Mouse (Mus musculus) brain, embryonic 18.5 days (tissue): ENCODE measurements around the gene Pim3.
"Not testable (repeated sequence)": the region's sequence is repeated elsewhere in the genome, so short reads cannot be mapped to it uniquely, and the experiment has no call there.

Source experiments
- DNase-seq: peaks from one replicate; pipeline ENCODE4 v3.0.0-alpha.2; 2012; ENCODE audit warnings: low read depth, low spot score

Pim3 gene

DNA sequence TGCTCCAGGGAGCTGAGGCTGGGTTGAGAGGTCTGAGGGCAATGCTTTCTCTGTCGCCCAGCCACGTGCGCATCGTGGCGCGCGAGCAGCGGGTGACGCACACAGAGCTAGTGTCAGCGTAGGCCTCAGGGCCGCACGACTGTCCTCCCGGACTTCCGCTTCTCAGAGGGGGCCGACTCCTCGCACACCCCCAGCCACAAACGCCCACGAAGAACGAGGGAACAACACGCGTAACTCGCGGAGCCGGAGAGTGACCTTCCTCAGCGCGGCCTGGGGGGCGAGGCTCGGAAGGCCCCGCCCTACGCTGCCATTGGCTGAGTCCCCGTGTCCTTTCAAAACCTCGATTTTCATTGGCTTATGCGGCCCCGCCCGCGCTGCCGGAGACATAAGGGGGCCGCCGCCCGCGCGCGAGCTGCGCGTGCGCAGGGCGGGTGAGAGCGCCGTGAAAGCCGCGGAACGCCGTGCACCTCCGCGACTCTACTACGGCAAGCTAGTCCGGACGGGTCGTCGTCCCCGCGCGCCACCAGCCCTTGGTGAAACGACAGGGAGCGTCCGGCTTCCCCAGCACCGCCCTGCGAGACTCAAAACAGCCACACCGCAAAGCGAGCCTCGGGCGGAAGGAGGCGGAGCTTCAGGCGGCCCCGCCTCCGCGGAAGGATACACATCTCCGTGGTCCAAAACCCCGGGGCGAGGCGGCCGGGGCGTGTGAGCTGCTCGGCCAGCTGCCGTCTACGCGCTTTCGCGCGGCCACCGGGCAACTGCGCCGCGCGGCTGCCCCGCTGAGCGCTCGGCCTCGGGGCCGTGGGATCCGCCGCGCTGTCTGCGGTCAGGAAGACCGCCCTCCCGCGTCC is at the start of gene Pim3:
TSS of gene Pim3 (plus strand) at position 415 of the 851 bp plus-strand sequence.
- peak; percentile 96 for DNase-seq

DNA sequence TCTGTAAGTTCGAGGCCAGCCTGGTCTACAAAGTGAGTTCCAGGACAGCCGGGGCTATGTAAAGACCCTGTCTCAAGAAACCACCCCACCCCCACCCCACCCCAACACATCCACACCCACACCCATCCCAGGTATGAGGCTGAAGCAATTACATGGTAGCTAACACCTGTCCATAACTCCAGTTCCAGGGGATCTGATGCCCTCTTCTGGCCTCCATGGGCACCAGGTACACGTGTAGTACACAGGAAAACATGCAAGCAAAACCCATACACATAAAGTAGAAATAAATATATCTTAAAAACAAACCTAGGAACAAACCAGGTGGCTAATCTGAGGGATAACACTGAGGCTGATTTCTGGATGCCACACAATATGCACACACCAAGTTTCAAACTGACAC is 48.7 kb upstream of the Pim3 start:
- DNase-seq = no peak

DNA sequence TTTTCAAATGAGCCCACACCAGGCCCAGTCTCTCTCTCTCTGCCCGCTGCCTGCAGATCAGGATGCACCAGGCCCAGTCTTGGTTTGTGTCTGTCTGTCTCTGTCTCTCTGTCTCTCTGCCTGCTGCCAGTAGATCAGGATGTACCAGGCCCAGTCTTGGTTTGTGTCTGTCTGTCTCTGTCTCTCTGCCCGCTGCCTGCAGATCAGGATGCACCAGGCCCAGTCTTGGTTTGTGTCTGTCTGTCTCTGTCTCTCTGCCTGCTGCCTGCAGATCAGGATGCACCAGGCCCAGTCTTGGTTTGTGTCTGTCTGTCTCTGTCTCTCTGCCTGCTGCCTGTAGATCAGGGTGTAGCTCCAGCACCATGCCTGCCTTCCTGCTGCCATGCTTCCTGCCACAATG is 48.1 kb upstream of the Pim3 start:
- DNase-seq = not testable (repeated sequence)

DNA sequence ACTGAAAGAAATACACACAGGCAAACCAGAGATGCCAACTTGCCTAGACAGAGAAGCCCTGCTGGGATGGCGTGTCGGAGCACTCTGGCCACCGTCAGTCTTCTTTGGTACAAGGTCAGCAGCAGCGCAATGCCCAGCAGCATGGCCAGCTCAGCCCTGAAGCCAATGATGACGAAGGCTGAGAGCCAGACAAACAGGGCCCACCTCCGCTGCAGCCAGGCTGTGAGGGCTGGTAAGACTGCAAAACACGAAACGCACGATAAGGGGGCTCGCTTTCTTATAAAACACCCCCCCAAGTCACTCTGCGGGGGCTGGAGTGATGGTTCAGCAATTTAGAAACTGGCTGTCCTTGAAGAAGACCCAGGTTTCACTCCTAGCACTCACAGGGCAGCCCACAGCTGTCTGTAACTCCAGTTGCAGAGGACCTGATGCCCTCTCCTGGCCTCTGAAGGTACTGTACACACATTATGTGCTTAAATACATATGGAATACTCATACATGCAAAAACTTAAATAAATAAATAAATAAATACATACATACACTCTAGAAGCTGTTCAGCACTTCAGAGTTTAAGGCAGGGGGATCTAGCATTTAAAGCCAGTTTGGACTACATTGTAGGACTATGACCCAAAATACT is 47.5 kb upstream of the Pim3 start:
- no peak for DNase-seq

DNA sequence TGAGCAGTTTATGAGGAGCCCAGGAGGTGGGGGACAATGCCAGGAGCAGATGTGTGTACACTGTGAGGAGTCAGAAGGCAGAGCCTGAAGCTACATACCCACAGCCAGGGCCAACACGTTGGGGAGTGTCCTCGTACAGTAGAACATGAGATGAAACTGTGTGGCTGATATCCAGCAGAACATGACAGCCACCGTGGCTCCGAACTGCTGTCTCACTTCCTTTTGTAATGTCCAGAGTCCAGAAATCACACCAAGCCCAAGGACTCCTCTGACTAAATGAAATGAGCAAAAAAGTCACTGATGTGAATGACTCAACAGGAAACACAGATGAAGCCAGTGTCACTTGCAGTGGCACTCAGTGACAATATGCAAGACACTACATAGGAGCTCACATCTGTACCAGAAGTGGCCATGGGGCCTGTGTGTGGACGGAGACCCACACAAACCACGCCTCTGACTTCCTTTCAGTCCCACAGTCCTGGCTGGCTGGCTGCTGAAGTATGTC is 46.7 kb upstream of the Pim3 start:
- DNase-seq = no peak

DNA sequence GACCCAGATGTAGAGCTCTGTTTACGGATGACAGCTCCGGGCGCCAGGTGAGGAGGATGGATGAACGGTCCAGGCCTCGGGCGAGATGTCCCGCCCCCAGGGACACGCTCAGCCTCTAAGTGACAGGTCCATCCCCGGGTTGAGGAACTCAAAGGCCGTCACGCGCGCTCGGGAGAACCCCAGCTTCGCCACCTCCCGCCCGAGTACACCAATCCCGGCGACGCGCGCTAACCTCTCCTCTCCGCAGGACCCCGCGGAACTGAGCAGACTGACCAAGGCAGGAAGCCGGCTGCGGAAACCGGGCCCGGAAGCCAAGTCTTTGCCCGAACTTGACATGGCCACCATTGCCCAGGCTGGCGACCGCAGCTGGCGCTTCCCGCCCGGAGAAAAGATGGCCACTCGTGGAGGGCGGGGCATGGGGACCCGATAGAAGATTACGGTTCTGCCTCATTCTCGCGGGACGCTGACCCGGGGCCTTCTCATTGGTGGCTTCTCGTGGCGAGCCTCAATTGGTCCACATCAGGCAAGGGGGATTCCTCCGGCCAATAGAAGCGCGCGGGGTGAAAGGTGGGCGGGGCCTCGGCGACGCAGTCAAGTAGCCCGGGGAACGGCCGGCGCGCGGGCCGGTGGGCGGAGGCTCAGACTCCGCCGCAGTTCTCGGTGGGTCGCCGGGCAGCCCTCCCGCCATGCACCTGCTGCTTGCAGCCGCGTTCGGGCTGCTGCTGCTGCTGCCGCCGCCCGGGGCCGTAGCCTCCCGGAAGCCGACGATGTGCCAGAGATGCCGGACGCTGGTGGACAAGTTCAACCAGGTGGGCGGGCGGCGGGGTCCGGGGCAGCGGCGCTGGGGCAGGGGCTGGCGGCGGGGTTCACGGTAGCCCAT is 42.7 kb upstream of the Pim3 start, which contains the start of the genes Alg12 and Creld2:
TSS of gene Alg12 (minus strand) at position 293 of the 880 bp plus-strand sequence.
TSS of gene Creld2 (plus strand) at position 621 of the 880 bp plus-strand sequence.
- peak; percentile 99 for DNase-seq

DNA sequence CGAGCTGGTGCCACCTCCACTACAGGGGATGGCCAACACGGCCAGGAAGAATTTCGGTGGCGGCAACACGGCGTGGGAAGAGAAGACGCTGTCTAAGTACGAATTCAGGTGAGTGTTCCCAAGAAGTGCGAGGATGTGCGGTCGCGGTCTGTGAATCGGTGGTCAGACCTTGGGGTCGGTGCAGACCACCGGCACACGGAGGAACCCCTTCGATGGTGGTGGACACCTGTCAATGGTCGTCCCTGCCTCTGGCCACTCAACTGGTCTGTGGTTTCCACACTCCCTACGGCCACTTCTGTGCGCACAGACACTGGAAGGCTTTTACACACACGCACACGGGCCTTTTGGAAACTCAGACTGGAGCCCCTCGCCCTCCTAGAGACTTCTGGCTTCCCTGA is 42.1 kb upstream of the Pim3 start:
- DNase-seq = no peak

DNA sequence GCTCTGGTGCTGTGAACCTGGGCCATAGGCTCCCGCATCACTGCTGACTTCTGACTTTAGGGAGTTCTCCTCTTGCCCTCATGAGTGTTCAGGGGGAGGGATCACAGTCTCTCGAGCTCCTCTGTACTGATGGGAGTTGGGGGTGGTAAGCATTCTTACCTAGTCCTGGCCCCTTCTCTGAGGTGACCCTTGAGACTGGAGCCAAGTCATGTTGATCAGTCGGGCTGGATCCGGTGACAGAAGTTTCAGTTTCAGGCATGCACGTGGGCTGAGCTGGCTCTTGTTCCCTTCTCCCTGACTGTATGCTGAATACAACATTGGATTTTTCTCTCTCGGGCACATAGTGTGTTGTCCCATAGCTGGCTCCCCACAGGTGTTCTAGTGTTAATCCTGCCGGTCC is 40.6 kb upstream of the Pim3 start:
- no peak for DNase-seq

DNA sequence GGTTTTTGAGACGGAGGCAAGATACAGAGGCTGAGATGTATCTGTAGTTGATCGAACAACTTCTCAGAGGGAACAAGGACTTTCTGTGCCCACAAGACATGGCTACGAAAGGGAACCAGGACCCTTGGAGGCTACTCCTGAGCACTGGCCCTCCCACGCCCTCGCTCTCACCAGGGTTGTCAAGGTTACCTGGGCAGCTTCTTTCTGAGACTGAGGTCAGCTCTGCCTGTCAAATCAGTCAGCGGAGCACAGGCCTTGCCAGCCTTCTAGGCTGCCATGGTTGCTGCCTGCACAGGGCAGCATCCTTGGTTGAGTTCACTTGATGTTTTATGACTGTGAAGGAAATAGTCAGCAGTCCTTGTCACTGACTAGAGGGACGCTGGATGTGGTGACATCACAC is 39.5 kb upstream of the Pim3 start:
- no peak for DNase-seq

DNA sequence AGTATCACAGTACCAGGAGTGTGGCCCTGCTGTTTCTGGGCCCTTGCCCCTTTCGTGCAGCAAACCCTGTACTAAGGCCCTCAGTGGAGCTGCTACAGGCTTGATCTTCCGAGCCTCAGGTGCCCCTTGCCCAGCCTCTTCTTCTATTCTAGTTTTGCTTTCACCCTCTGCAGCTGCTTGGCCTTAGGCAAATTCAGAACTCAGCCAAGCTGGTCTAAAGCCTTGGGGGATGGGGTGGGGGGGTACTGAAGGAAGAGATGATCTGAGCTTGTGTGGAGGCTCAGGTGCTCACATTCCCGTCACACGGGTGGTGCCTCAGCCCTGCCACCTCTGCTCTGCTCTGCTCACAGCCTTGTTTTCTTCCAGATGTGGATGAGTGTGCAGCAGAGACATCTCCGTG is 38.6 kb upstream of the Pim3 start:
- DNase-seq = no peak

DNA sequence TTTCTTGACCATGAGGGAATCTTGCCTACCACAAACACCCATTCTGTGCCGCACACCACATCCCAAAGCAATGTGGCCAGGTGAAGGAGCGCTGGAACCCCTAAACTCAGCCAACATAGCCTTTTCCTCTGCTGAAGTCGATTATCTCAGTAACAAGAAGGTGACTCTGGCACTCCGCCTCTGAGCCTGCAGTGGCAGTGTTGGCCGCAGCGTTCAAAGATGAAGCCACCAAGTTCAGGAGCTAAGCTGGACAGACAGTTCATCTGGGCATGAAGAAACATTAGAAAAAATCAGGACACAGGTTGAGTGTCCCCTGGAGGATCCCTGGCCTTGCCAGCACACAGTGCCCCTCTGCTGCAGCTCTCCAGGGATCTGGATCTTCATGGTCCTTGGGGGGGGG is 34.5 kb upstream of the Pim3 start:
- no peak for DNase-seq

DNA sequence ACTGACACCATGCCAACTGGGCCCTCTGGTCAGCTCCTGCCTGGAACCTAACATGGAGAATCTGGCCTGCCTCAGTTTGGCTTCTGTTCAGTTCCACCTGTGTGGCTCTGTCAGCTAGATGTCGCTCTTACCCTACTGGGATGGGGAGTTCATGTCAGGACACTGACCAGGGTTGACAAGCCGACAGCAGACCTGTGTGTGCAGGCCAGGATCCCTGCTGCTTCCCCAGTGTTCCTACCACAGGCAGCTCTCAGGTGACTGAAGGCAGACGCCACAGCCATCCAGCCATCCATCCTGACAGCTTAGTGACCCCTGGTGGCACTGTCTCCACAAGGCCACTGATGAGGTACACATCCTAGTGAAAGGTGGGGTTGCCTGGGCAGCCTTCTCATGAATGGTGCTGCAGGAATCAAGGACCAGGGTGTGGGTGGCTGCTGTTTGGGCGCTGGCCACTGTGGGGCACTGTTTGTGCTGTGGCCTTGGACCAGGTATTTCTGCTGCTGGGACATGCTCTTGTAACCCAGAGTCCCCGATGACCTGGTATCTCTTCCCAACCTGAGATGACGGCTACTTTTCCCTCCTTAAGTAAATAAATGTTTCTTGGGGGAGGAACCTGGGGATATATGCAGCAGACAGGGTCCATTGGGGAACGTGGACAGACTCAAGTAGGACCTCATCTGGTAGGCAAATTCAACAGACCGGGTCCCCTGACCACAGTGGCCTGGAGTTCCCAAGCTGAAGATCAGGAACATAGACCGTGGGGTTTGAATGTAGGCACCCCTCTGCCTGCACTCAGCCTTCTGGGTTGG is 33.8 kb upstream of the Pim3 start:
- no peak for DNase-seq

DNA sequence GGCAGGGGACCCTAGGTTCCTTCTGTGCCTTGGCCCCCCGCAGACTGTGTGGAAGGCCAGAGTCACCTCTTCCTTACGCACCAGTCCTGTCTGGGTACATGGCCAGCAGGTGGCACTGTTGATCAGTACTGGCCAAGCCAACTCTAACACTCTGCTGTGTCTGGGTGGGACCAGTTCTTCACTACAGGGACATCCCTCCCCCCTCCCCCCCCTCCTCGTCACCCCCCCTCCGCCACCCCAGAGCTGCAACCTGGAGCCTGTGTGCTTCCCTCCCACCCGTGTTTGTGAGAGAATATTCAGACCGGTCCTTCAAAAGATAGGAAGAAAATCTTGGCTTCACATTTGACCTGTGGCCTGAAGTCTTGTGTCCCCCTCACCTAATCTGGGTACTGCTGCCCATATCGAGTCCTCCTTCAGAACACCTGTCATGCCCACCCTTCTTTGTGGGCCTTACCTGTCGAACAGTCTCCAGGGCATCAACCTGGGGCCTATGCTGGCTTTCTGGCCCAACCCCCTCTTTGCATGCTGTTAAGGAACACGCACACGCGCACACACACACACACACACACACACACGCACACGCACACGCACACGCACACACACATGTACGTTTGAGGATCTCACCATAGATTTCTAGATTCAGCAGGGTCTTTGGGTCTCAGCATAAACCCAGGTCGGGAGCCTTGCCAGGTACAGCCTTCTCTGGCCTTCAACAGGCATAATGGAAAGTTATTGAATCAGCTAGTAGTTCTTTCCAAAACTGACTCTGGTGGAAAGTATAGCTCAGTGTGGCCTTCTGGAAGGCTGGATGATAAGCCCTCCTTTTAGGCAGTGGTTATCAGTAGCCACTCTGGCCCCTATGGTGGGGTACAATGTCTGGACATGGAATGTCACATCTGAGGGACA is 32.9 kb upstream of the Pim3 start:
- no peak for DNase-seq

DNA sequence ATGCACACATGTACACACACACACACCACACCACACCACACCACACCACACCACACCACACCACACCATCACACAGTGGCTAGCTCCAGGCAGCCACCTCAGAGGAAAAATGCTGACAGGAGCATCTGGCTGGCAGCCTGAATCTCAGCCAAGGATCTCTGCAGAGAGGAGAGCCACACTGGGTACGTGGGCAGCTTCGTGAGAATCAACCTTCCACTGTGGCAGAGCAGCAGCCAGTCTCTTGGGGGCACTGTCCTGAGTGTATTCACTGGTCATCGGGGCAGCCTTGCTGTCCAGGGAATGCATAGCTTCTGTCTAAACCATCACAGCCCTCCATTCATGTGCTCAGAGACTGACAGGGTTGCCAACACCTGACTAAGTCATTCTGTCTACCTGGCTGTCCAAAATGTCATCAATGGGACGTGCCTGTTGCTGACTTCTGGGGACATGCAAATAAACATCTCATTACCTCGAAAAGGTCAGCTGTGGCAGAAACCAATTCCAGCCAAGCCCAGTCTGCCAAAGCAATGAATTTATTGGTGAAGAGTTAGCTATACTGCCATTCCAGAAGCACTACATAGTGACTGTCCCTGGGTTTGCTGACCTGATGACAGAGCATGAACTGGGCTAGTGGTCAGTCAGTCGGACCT is 32.1 kb upstream of the Pim3 start:
- no peak for DNase-seq

DNA sequence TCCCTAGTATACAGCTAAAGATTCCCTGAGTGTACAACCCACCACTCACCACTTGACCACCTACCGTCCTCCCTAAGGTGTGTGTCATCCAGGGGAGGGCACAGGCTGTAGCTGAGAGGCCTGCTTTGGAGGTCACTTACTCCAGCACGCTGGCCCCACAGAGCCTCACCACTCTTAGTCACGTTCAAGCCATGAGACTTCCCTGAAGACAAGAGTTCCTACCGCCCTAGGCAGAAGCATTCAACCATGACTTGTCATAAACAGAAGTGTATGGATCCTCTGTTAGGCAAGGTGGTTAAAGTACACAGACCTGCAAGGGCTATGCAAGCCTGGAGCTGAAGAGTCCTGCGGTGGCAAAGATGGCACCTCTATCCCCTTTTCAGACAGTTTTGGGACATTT is 31.3 kb upstream of the Pim3 start:
- DNase-seq = no peak

DNA sequence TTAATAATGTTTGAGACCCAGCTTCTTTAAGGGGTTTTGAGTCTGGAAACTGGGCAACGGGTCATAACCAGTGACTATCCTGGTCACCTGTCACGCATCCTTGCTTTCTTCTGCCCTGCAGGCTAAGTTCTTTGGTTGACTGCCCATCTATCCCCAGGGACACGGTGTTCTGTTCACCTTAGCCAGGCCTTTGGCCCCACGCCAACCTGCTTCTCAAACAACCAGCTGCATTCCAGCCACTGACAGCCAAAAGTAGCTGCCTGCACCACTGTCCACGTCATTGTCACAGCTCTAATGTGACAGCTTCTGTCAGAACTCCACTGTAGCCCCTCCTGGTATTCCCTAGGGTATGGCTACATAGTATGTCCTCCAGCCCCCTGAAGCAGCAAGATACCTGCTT is 30.5 kb upstream of the Pim3 start:
- no peak for DNase-seq

DNA sequence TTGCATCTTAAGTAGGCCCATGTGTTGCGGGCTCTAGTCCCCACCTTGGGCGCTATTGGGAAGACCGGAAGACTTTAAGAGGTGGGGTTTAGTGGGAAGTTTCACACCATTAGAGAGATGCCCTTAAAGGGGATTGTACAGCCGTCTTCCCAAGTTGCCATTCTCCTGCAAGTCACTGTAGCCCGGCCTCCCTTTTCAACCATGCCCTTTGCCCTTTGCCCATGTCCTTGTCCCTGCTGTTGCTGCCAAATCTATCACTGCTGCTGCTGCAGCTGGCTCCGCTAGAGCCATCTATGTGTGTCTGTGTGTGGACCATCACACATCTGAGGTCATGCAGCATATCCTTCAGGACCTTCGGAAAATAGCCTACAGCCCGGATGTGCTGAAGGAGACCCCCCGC is 29.4 kb upstream of the Pim3 start:
- DNase-seq = no peak

DNA sequence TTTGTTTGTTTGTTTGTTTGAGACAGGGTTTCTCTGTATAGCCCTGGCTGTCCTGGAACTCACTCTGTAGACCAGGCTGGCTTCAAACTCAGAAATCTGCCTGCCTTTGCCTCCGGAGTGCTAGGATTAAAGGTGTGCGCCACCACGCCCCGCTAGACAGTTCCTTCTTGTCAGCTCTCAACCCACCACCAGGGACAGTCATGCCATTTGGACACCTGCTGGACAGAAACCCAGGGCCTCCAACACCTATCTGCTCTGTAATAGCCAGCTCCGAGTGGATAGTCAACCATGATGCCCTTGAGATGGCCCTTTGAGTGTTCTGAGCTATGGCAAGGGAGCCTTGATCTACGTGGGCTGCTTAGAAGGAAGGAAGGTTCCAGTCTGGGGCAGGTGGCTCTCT is 26.0 kb upstream of the Pim3 start:
- DNase-seq = no peak

DNA sequence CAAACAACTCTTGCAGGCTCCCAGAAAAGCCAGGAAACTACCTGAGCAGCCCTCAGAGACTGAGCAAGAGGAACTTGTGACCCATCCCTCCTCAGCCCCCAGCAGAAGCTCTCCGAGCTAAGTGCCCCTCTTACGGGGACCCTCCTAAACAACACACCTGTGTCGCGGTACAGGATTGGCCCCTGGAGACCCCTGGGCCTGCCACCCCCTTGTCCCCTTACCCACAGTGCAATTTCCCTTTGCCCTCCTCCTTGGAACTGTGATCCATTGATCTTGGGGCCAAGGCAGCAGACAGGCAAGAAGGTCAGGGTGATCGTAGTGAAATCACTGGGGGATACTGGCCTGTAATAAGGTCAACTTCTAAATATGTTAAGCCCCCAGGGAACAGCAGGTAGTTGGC is 25.4 kb upstream of the Pim3 start:
- DNase-seq = no peak
